Mouse (Mus musculus): Measurements from ENCODE around the gene Cobl. TPM values are rescaled to one million over a fixed set of nuclear protein-coding genes. Genes with fewer than 3 reads are reported as not detected.

The Cobl gene
- polyA plus RNA-seq, 1 experiment = 9.5 TPM

- Histone ChIP-seq H3K4me3 (replicated peaks; ENCODE audit: insufficient read depth, low read depth, low read length) (no peak overlapping the region), H3K4me1 (ENCODE audit: control insufficient read depth, insufficient read depth, low read length) (no peaks in the 10 kb centered on the region), H3K27me3 (ENCODE audit: control insufficient read depth, insufficient read depth, low read length) (no peaks in the 10 kb centered on the region), H3K27ac (ENCODE audit: insufficient read depth, low read length) (no peak overlapping the region)
- DNase-seq = no peak
- WGBS = 71% methylated on average over 6 of the region's 6 CpGs
- no peak for TF ChIP-seq CTCF (IDR thresholded peaks at IDR 0.05; ENCODE audit: borderline replicate concordance, insufficient read depth, low read depth, low read length)
- no peak for TF ChIP-seq POLR2A (IDR thresholded peaks at IDR 0.05; ENCODE audit: borderline replicate concordance, insufficient read depth, low read length)
Observed at GRCm38 (mm10) chr11:12205201-12206161, 259.3 kb downstream of the Cobl start.

- Histone ChIP-seq H3K27ac (ENCODE audit: insufficient read depth, low read length) (no peak overlapping the region), H3K4me3 (replicated peaks; ENCODE audit: insufficient read depth, low read depth, low read length) (no peak overlapping the region), H3K27me3 (ENCODE audit: control insufficient read depth, insufficient read depth, low read length) (no peaks in the 10 kb centered on the region), H3K4me1 (ENCODE audit: control insufficient read depth, insufficient read depth, low read length) (peaks cover 12% of the 10 kb centered on the region; the same call in 1 of the 2 replicates)
- TF ChIP-seq POLR2A (IDR thresholded peaks at IDR 0.05; ENCODE audit: borderline replicate concordance, insufficient read depth, low read length) = no peak
- TF ChIP-seq CTCF (IDR thresholded peaks at IDR 0.05; ENCODE audit: borderline replicate concordance, insufficient read depth, low read depth, low read length) = no peak
- 19% methylated on average over 4 of the region's 4 CpGs for WGBS
- peak; percentile 40 to 71 for DNase-seq
Observed at GRCm38 (mm10) chr11:12199441-12199840, 265.3 kb downstream of the Cobl start.

GRCm38 (mm10) chr11:12198700-12199349, 265.9 kb downstream of the Cobl start:
- DNase-seq = peak; percentile 39 to 63
- no peaks in the 10 kb centered on the region for H3K27me3 ChIP-seq (ENCODE audit: control insufficient read depth, insufficient read depth, low read length)
- 9% methylated on average over 6 of the region's 6 CpGs for WGBS
- no peak overlapping the region for H3K27ac ChIP-seq (ENCODE audit: insufficient read depth, low read length)
- peaks cover 12% of the 10 kb centered on the region; the same call in 1 of the 2 replicates for H3K4me1 ChIP-seq (ENCODE audit: control insufficient read depth, insufficient read depth, low read length)
- TF ChIP-seq POLR2A (IDR thresholded peaks at IDR 0.05; ENCODE audit: borderline replicate concordance, insufficient read depth, low read length) = no peak
- no peak for TF ChIP-seq CTCF (IDR thresholded peaks at IDR 0.05; ENCODE audit: borderline replicate concordance, insufficient read depth, low read depth, low read length)
- H3K4me3 ChIP-seq (replicated peaks; ENCODE audit: insufficient read depth, low read depth, low read length) = no peak overlapping the region

- no peaks in the 10 kb centered on the region for H3K27me3 ChIP-seq (ENCODE audit: control insufficient read depth, insufficient read depth, low read length)
- no peak overlapping the region for H3K4me3 ChIP-seq (replicated peaks; ENCODE audit: insufficient read depth, low read depth, low read length)
- H3K4me1 ChIP-seq (ENCODE audit: control insufficient read depth, insufficient read depth, low read length) = peaks cover 12% of the 10 kb centered on the region; the same call in 1 of the 2 replicates
- WGBS = 93% methylated on average over 2 of the region's 2 CpGs
- H3K27ac ChIP-seq (ENCODE audit: insufficient read depth, low read length) = no peak overlapping the region
- no peak for DNase-seq
- TF ChIP-seq POLR2A (IDR thresholded peaks at IDR 0.05; ENCODE audit: borderline replicate concordance, insufficient read depth, low read length) = no peak
- no peak for TF ChIP-seq CTCF (IDR thresholded peaks at IDR 0.05; ENCODE audit: borderline replicate concordance, insufficient read depth, low read depth, low read length)
Observed at GRCm38 (mm10) chr11:12198017-12198416, 266.7 kb downstream of the Cobl start.

- Histone ChIP-seq H3K4me1 (ENCODE audit: control insufficient read depth, insufficient read depth, low read length) (peaks cover 12% of the 10 kb centered on the region; the same call in 1 of the 2 replicates), H3K4me3 (replicated peaks; ENCODE audit: insufficient read depth, low read depth, low read length) (no peak overlapping the region), H3K27me3 (ENCODE audit: control insufficient read depth, insufficient read depth, low read length) (no peaks in the 10 kb centered on the region), H3K27ac (ENCODE audit: insufficient read depth, low read length) (no peak overlapping the region)
- DNase-seq = no peak
- TF ChIP-seq CTCF (IDR thresholded peaks at IDR 0.05; ENCODE audit: borderline replicate concordance, insufficient read depth, low read depth, low read length) (no peak), POLR2A (IDR thresholded peaks at IDR 0.05; ENCODE audit: borderline replicate concordance, insufficient read depth, low read length) (no peak)
- 97% methylated on average over 4 of the region's 4 CpGs for WGBS
Observed at GRCm38 (mm10) chr11:12197542-12197941, 267.2 kb downstream of the Cobl start.

GRCm38 (mm10) chr11:12195390-12195789, 269.4 kb downstream of the Cobl start:
- DNase-seq = no peak
- Histone ChIP-seq H3K27ac (ENCODE audit: insufficient read depth, low read length) (no peak overlapping the region), H3K4me3 (replicated peaks; ENCODE audit: insufficient read depth, low read depth, low read length) (no peak overlapping the region), H3K27me3 (ENCODE audit: control insufficient read depth, insufficient read depth, low read length) (no peaks in the 10 kb centered on the region), H3K4me1 (ENCODE audit: control insufficient read depth, insufficient read depth, low read length) (peaks cover 14% of the 10 kb centered on the region; the same call in 1 of the 2 replicates)
- 95% methylated on average over 3 of the region's 3 CpGs for WGBS
- no peak for TF ChIP-seq CTCF (IDR thresholded peaks at IDR 0.05; ENCODE audit: borderline replicate concordance, insufficient read depth, low read depth, low read length)

- no peak overlapping the region for H3K27ac ChIP-seq (ENCODE audit: insufficient read depth, low read length)
- H3K27me3 ChIP-seq (ENCODE audit: control insufficient read depth, insufficient read depth, low read length) = no peaks in the 10 kb centered on the region
- H3K4me1 ChIP-seq (ENCODE audit: control insufficient read depth, insufficient read depth, low read length) = peaks cover 3% of the 10 kb centered on the region; the same call in 1 of the 2 replicates
- TF ChIP-seq POLR2A (IDR thresholded peaks at IDR 0.05; ENCODE audit: borderline replicate concordance, insufficient read depth, low read length) (no peak), CTCF (IDR thresholded peaks at IDR 0.05; ENCODE audit: borderline replicate concordance, insufficient read depth, low read depth, low read length) (no peak)
- 56% methylated on average over 4 of the region's 4 CpGs for WGBS
- no peak overlapping the region for H3K4me3 ChIP-seq (replicated peaks; ENCODE audit: insufficient read depth, low read depth, low read length)
- DNase-seq = no peak
Observed at GRCm38 (mm10) chr11:12193369-12193768, 271.4 kb downstream of the Cobl start.

Measured in cerebellum, adult 2 months (tissue).